Mouse (Mus musculus) thymus, adult 2 months (tissue): ENCODE data around the gene Ubr2. TPM values are rescaled to one million over a fixed set of nuclear protein-coding genes. Genes with fewer than 3 reads are reported as not detected.

Experiments used
- DNase-seq: peaks from one replicate; pipeline ENCODE4 v3.0.0; 2021
- H3K27ac ChIP-seq: fragments of 200-500 bp; 2 replicates; pipeline ENCODE4 v1.5.1; 2012; ENCODE audit warnings: low read length, control low read depth; ENCODE audit not compliant: control insufficient read depth, insufficient read depth
- H3K27me3 ChIP-seq: fragments of 200-500 bp; 2 replicates; pipeline ENCODE4 v1.6.1; 2012; ENCODE audit warnings: mild to moderate bottlenecking, low read length, moderate library complexity, mixed read lengths; ENCODE audit not compliant: control insufficient read depth, insufficient read depth
- H3K36me3 ChIP-seq: fragments of 200-500 bp; 2 replicates; pipeline ENCODE4 v1.6.1; 2012; ENCODE audit warnings: mild to moderate bottlenecking, low read length, moderate library complexity; ENCODE audit not compliant: control insufficient read depth, insufficient read depth
- H3K4me1 ChIP-seq: fragments of 200-500 bp; replicated peaks from 2 replicates; pipeline ENCODE4 v1.6.1; 2012; ENCODE audit warnings: low read length; ENCODE audit not compliant: control insufficient read depth, insufficient read depth
- H3K4me3 ChIP-seq: fragments of 200-500 bp; 2 replicates; pipeline ENCODE4 v1.5.1; 2012; ENCODE audit warnings: mild to moderate bottlenecking, low read length, control low read depth, moderate library complexity; ENCODE audit not compliant: control insufficient read depth, insufficient read depth
- CTCF ChIP-seq: fragments of 200-500 bp; IDR thresholded peaks from 2 replicates; pipeline ENCODE4 v1.5.1; 2012; ENCODE audit warnings: mild to moderate bottlenecking, control low read depth, low read length, moderate library complexity, borderline replicate concordance; ENCODE audit not compliant: control insufficient read depth, poor library complexity, insufficient read depth; ENCODE audit errors: extremely low read depth
- POLR2A ChIP-seq: fragments of 200-500 bp; IDR thresholded peaks from 2 replicates; pipeline ENCODE4 v1.6.1; 2012; ENCODE audit warnings: mild to moderate bottlenecking, low read length, control low read depth, moderate library complexity; ENCODE audit not compliant: control insufficient read depth, poor library complexity, insufficient read depth; ENCODE audit errors: extremely low read depth
- WGBS: fragments of 180-500 bp; shearing (Covaris S2); methylation state at CpG from one replicate; pipeline ENCODE4 v1.1.7; 2018; 5-methylcytosine and 5-hydroxymethylcytosine counted together
- polyA plus RNA-seq: library from polyadenylated mRNA; depleted of rRNA; stranded (reverse); fragments of >200 nt; gene quantifications from 2 replicates; pipeline ENCODE4 v1.2.3, GENCODE M21; 2012

Gene Ubr2
- polyA plus RNA-seq, 1 experiment: 61.9 TPM

- no peak for DNase-seq
- WGBS: 84% methylated on average over 6 of the region's 6 CpGs
- Histone ChIP-seq H3K36me3 (peaks cover 4% of the 10 kb centered on the region; the same call in 1 of the 2 replicates), H3K27me3 (no peaks in the 10 kb centered on the region), H3K27ac (no peak overlapping the region), H3K4me1 (no peaks in the 10 kb centered on the region), H3K4me3 (no peak overlapping the region)
- TF ChIP-seq CTCF (no peak), POLR2A (no peak)
Observed at GRCm38 (mm10) chr17:46926192-46926591, 84.2 kb downstream of the Ubr2 start.

DNA sequence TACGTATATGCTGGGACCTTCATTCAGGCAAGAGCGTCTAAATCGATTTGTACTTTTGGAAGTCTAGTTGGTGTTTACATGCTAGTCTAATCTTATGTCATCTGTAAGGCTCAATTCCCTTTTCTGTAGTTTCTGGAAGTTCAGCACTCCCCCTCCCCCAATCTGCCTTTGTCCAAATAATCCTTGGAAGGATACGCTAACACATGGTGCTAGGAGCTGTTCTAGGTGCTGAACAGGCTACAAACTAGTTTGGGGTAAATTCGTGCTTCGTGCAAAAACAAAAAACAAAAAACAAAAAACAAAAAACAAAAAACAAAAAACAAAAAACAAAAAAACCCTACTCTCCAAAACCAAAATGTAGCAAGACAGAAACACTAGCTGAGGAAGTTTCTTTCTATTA, 89.5 kb downstream of the Ubr2 start:
- DNase-seq: no peak
- TF ChIP-seq POLR2A: no peak
- TF ChIP-seq CTCF: no peak
- Histone ChIP-seq H3K4me3 (no peak overlapping the region), H3K36me3 (no peaks in the 10 kb centered on the region), H3K27me3 (no peaks in the 10 kb centered on the region), H3K27ac (no peak overlapping the region), H3K4me1 (no peaks in the 10 kb centered on the region)
- 74% methylated on average over 6 of the region's 6 CpGs for WGBS

- Histone ChIP-seq H3K27me3 (no peaks in the 10 kb centered on the region), H3K36me3 (no peaks in the 10 kb centered on the region), H3K27ac (no peak overlapping the region), H3K4me3 (no peak overlapping the region), H3K4me1 (no peaks in the 10 kb centered on the region)
- DNase-seq: no peak
- 60% methylated on average over 4 of the region's 4 CpGs for WGBS
- no peak for TF ChIP-seq CTCF
- no peak for TF ChIP-seq POLR2A
Observed at GRCm38 (mm10) chr17:46918951-46919350, 91.4 kb downstream of the Ubr2 start.

- Histone ChIP-seq H3K27ac (no peak overlapping the region), H3K27me3 (no peaks in the 10 kb centered on the region), H3K4me1 (no peaks in the 10 kb centered on the region), H3K36me3 (no peaks in the 10 kb centered on the region), H3K4me3 (no peak overlapping the region)
- DNase-seq: no peak
- TF ChIP-seq POLR2A (no peak), CTCF (no peak)
- 91% methylated on average over 3 of the region's 3 CpGs for WGBS
Observed at GRCm38 (mm10) chr17:46915129-46915528, 95.2 kb downstream of the Ubr2 start.

DNA sequence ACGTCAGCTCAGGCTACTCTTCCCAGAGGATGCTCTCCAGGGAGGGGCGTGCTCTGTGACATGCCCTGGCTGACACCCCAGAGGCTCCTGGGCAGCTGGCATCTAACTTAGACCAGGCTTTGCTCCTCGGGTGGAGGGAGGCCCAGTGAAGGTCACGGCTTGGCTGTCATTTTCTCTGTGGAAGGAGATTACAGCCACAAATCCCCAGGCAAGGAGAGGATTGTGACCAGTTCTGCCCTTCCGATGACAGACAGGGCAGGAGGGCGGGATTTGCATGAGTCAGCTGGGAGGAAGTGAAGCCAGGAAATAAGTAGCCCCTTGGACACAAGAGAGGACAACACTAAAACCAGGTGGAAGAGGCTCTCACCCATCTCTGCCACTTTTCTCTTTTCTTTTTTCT, 98.0 kb downstream of the Ubr2 start:
- no peak for DNase-seq
- H3K4me1 ChIP-seq: no peaks in the 10 kb centered on the region
- H3K27me3 ChIP-seq: no peaks in the 10 kb centered on the region
- TF ChIP-seq CTCF (no peak), POLR2A (no peak)
- 58% methylated on average over 6 of the region's 6 CpGs for WGBS
- no peak overlapping the region for H3K4me3 ChIP-seq
- H3K27ac ChIP-seq: no peak overlapping the region
- no peaks in the 10 kb centered on the region for H3K36me3 ChIP-seq

GRCm38 (mm10) chr17:46910186-46910585, 100.2 kb downstream of the Ubr2 start, which contains the start of gene Prph2:
TSS of gene Prph2 (plus strand) at chr17:46910459.
- H3K4me3 ChIP-seq: no peak within 1 kb of the TSS
- H3K27ac ChIP-seq: no peak within 1 kb of the TSS
- no peaks in the 10 kb centered on the region for H3K4me1 ChIP-seq
- TF ChIP-seq CTCF (no peak), POLR2A (no peak)
- WGBS: 94% methylated on average over 10 of the region's 10 CpGs
- no peak for DNase-seq
- no peaks in the 10 kb centered on the region for H3K36me3 ChIP-seq
- H3K27me3 ChIP-seq: no peaks in the 10 kb centered on the region

DNA sequence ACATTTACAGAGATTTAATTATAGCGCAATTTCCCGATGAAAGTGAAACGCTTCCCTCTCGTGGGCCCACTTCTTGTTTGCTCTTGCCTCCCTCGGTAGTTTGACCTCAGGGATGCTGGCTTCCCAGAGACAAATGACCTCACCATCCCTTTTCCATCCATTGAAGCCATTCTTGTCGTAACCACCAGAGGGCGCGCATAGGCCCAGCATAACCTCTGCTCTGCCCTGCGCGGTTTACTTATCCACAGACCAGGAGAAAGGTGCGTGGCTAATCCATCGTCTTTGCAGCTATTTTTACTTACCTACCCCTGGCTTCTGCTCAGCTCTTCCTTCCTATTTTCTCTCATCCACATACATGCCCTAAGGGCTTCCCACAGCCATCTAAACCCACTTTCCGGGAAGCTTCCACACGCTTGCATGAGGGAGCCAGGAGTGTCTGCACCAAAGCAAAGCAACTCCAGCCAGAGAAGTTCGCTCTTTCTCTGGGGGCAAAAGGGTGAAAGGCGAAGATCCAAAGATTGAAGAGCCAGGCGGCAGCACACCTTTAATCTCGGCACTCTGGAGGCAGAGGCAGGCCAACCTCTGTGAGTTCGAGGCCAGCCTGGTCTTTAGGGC, 106.4 kb downstream of the Ubr2 start:
- H3K27ac ChIP-seq: no peak overlapping the region

More for the DNA sequence above, 106.4 kb downstream of the Ubr2 start:
- Histone ChIP-seq H3K4me1 (no peaks in the 10 kb centered on the region), H3K27me3 (no peaks in the 10 kb centered on the region), H3K4me3 (no peak overlapping the region), H3K36me3 (no peaks in the 10 kb centered on the region)
- peak; percentile 81; the same call in 1 of the 2 replicates for TF ChIP-seq CTCF
- TF ChIP-seq POLR2A: no peak
- DNase-seq: peak; percentile 71
- WGBS: 29% methylated on average over 19 of the region's 19 CpGs
